Mouse (Mus musculus) stomach, embryonic 14.5 days (tissue): ENCODE results near the gene Cenpe. TPM values are rescaled to one million over a fixed set of nuclear protein-coding genes. Genes with fewer than 3 reads are reported as not detected.
A peak's percentile ranks its signal among the peaks of the same experiment; 100 is the strongest.

Source experiments
- ATAC-seq: fragments of 200-750 bp; cut with Nextera tagmentation; 2 replicates; pipeline ENCODE4 v1.8.0; 2017; ENCODE audit warnings: low read depth, moderate TSS enrichment; ENCODE audit not compliant: insufficient number of reproducible peaks, insufficient read depth, low FRiP score
- H3K27ac ChIP-seq: fragments of 300-500 bp; sonication (generic); 2 replicates; pipeline ENCODE4 v1.5.1; 2014; ENCODE audit warnings: mild to moderate bottlenecking, low read length, moderate library complexity, mixed read lengths
- H3K27me3 ChIP-seq: fragments of 300-500 bp; sonication (generic); 2 replicates; pipeline ENCODE4 v1.6.1; 2014; ENCODE audit warnings: low read length, control low read depth, mixed read lengths; ENCODE audit not compliant: control insufficient read depth, insufficient read depth
- H3K36me3 ChIP-seq: fragments of 300-500 bp; sonication (generic); 2 replicates; pipeline ENCODE4 v1.6.1; 2014; ENCODE audit warnings: mild to moderate bottlenecking, control low read depth, low read length, moderate library complexity, mixed read lengths; ENCODE audit not compliant: control insufficient read depth, insufficient read depth
- H3K4me1 ChIP-seq: fragments of 300-500 bp; sonication (generic); 2 replicates; pipeline ENCODE4 v1.6.1; 2014; ENCODE audit warnings: low read length, control low read depth, mixed read lengths; ENCODE audit not compliant: control insufficient read depth, insufficient read depth
- H3K4me2 ChIP-seq: fragments of 300-500 bp; sonication (generic); replicated peaks from 2 replicates; pipeline ENCODE4 v1.6.1; 2014; ENCODE audit warnings: low read depth, low read length, control low read depth
- H3K4me3 ChIP-seq: fragments of 300-500 bp; sonication (generic); 2 replicates; pipeline ENCODE4 v1.5.1; 2014; ENCODE audit warnings: low read depth, low read length, control low read depth
- H3K9ac ChIP-seq: fragments of 300-500 bp; sonication (generic); replicated peaks from 2 replicates; pipeline ENCODE4 v1.6.1; 2014; ENCODE audit warnings: low read depth, mild to moderate bottlenecking, control low read depth, low read length, moderate library complexity, mixed read lengths
- H3K9me3 ChIP-seq: fragments of 300-500 bp; sonication (generic); 2 replicates; pipeline ENCODE4 v1.6.1; 2016; ENCODE audit warnings: low read depth, low read length, control low read depth; ENCODE audit not compliant: control insufficient read depth
- WGBS: fragments of 180-500 bp; shearing (Covaris S2); extraction: QIAGEN DNeasy Blood & Tissue Kit; methylation state at CpG from one replicate; pipeline ENCODE4 v1.1.7; 2014; 5-methylcytosine and 5-hydroxymethylcytosine counted together
- polyA plus RNA-seq: library from polyadenylated mRNA; unstranded; fragments of >200 nt; fragmentation: Nextera tagmentation; extraction: Ambion mirVana; gene quantifications from 2 replicates; pipeline ENCODE4 v1.2.1, GENCODE M21; 2014

Cenpe gene
- polyA plus RNA-seq, 1 experiment from 2014 or later, result 33.1 TPM

DNA sequence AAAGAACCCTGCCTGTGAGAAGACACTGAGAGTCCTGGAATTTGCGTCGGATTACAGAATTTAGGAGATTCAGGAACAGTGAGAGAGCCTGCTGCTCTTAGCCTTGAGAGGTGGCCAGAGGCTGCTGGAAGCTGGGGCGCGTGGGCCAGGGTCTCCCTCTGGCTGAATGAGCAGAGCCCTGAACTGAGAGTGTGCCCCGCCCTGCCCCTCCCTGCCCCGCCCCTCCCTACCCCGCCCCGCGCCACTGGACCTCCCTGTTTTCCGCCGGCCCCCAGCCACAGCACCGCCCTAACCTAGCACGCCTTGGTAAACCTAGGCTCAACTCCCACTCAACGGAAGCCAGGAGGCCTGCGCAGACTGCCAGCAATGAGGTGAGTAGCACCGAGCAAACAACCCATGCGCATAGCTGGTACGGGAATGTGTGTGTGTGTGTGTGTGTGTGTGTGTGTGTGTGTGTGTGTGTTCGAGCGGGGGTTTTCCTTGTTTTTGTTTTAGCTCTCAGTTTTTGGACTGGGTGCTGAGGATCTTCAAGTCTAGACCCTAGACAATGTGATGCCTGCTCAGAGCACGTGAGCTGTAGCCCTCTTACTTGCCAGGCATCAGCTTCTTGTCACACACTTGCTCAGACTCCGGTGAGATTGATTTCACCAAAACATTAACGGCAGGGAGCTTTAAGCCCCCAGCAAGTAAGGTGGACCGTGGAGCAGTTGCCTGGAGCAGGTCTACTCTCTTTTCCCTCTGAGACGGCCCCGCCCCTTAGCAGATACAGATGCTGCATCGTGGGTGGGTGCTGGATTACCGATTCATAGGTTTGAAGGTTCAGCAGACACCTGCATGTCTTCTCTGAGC, 95.3 kb downstream of the Cenpe start, which contains the start of gene Slc9b2:
Slc9b2 (plus strand) TSS at position 290 of the 849 bp plus-strand sequence.
- ATAC-seq, result peak; percentile 91
- 7% methylated on average over 25 of the region's 28 CpGs for WGBS
- H3K27me3 ChIP-seq, result no peaks in the 10 kb centered on the region
- H3K4me2 ChIP-seq, result peak within 1 kb of the TSS; percentile 66
- H3K9me3 ChIP-seq, result no peaks in the 10 kb centered on the region
- no peaks in the 10 kb centered on the region for H3K4me1 ChIP-seq
- no peak within 1 kb of the TSS for H3K27ac ChIP-seq
- H3K9ac ChIP-seq, result no peak within 1 kb of the TSS
- H3K4me3 ChIP-seq, result peak within 1 kb of the TSS; percentile 25
- no peaks in the 10 kb centered on the region for H3K36me3 ChIP-seq

DNA sequence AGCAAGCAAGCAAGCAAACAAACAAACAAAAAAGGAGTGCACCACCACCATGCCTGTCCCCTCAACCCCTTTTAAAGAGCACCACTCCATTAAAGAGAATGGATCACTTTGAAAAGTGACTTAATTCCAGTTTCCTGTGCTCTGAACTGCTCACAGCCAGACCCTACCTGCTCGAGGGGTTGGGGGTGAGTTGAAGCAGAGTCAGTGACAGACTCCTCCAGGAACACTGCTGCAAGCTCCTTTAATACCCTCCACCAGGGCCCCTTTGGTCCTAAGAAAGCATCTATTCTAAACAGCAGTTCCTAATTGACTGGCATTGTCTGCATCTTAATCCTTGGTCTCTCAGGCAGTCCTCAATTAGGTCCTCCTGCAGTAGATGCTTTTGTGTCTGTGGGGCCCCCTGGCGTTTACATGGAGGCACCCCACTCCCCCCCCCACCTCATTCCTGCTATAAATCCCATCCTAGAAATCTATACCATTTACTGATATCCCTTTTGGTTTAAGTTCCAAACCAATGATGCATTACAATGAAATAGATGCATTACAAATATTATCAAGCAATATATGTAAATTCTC, 100.7 kb downstream of the Cenpe start:
- 49% methylated on average over 2 of the region's 2 CpGs for WGBS
- Histone ChIP-seq H3K4me3 (no peak overlapping the region), H3K27ac (no peak overlapping the region), H3K36me3 (no peaks in the 10 kb centered on the region), H3K27me3 (no peaks in the 10 kb centered on the region), H3K4me1 (no peaks in the 10 kb centered on the region), H3K9me3 (no peaks in the 10 kb centered on the region; the same call in 1 of the 2 replicates), H3K4me2 (no peak overlapping the region), H3K9ac (no peak overlapping the region)
- no peak for ATAC-seq

DNA sequence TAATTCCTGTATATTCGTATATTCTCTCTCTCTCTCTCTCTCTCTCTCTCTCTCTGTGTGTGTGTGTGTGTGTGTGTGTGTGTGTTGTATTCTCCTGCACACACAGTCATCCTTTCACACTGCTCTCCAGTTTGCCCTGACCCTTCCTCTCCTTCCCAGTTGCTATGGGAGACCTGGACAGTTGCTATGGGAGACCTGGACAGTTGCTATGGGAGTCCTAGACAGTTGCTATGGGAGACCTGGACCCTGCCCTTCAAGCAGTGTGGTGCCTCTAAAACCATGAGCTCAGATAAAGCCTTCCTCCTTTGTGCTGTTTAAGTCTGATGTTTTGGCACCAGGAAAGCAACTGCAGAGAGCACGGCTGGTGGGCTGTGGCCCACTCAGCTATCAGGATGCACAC, 101.4 kb downstream of the Cenpe start:
- H3K9ac ChIP-seq, result no peak overlapping the region
- 79% methylated on average over 2 of the region's 2 CpGs for WGBS
- no peaks in the 10 kb centered on the region; the same call in 1 of the 2 replicates for H3K9me3 ChIP-seq

DNA sequence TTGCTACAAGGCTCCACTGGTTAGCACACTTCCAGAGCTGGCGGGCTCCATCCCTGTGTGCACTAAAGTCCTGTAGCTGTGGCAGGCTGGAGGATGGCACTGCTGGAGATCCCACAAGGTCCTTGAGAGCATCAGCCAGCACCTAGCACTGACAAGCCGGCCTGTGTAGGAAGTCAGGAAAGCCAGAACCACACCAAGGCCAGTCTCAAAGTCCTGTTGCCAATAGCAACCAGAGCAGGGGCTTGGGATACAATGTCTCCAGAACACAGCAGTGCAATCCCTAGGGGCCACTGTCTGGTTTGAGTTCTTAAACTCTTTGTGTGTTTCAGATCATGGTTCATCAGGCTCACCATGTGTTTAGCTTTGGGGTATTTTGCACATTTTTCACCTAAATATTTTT, 102.5 kb downstream of the Cenpe start:
- no peak overlapping the region for H3K4me3 ChIP-seq
- 54% methylated on average over 2 of the region's 2 CpGs for WGBS
- no peaks in the 10 kb centered on the region for H3K27me3 ChIP-seq
- H3K27ac ChIP-seq, result no peak overlapping the region
- H3K9ac ChIP-seq, result no peak overlapping the region
- H3K36me3 ChIP-seq, result no peaks in the 10 kb centered on the region
- no peaks in the 10 kb centered on the region; the same call in 1 of the 2 replicates for H3K9me3 ChIP-seq
- no peak overlapping the region for H3K4me2 ChIP-seq
- ATAC-seq, result no peak
- no peaks in the 10 kb centered on the region for H3K4me1 ChIP-seq

More for the DNA sequence above, 101.4 kb downstream of the Cenpe start:
- Histone ChIP-seq H3K27ac (no peak overlapping the region), H3K4me3 (no peak overlapping the region), H3K27me3 (no peaks in the 10 kb centered on the region), H3K4me2 (no peak overlapping the region), H3K36me3 (no peaks in the 10 kb centered on the region), H3K4me1 (no peaks in the 10 kb centered on the region)
- ATAC-seq, result no peak

DNA sequence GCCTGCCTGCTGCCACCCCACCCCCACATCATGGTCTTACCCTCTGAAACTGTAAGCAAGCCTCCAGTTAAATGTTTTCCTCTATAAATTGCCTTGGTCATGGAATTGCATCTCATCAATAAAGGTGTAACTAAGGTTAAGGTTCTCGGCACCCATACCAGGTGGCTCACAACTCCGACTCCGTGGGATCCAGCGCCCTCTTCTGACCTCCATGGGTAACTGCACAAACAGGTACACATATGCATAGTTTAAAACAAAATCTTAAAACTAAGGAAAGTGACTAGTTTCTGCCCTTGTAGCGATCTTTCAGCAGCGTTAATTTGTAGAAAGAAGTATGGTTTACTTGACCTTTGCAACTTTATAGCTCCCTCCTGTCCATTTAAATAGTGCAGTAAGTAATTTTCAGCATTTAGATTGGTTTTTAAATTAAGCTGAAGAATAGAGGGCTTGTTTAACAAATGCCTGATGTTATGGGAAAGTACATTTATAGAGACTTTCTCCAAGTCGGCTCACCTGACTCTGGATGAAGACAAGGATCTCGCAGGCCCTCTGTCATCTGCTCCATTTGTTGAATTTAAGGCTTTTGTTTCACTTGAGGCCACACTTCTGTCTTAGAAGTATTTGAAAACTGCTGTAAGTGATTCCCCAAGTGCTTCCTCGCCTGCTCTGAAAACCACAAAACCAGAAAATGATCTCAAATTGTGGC, 103.5 kb downstream of the Cenpe start:
- Histone ChIP-seq H3K4me2 (no peak overlapping the region), H3K4me1 (no peaks in the 10 kb centered on the region), H3K4me3 (no peak overlapping the region), H3K9ac (no peak overlapping the region), H3K36me3 (no peaks in the 10 kb centered on the region), H3K9me3 (no peaks in the 10 kb centered on the region; the same call in 1 of the 2 replicates), H3K27ac (no peak overlapping the region), H3K27me3 (no peaks in the 10 kb centered on the region)
- WGBS, result 86% methylated on average over 9 of the region's 9 CpGs
- ATAC-seq, result no peak

DNA sequence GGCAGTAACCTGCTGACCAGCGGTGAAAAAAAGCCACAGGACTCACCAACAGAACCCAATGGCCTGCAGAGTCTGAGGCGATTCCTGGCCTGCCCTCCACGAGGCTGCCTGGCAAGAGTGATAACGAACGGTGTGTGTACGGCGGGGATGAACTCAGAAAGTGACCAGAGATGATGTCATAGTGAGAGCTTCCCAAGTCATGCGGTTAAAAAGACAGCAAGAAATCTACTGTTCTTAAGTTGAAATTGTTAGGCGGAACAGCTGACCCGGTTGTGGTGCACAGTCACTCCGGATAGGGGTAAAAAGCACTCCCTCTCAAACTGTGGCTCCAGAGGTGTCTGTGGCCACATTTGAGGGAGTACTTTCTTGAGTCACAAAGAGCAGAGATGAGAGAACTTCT, 106.0 kb downstream of the Cenpe start:
- Histone ChIP-seq H3K4me1 (no peaks in the 10 kb centered on the region), H3K27me3 (no peaks in the 10 kb centered on the region), H3K4me2 (no peak overlapping the region), H3K9ac (no peak overlapping the region), H3K4me3 (no peak overlapping the region), H3K9me3 (no peaks in the 10 kb centered on the region; the same call in 1 of the 2 replicates), H3K27ac (no peak overlapping the region), H3K36me3 (no peaks in the 10 kb centered on the region)
- no peak for ATAC-seq
- WGBS, result 83% methylated on average over 11 of the region's 11 CpGs

Other genes starting within 250 kb of the Cenpe start
- 5.8 and 6.3 TPM in 2 replicates for gene Bdh2, start 68.7 kb downstream of the Cenpe start, polyA plus RNA-seq
- 2.5 and 3.8 TPM in 2 replicates for gene Slc9b2, start 95.2 kb downstream of the Cenpe start, polyA plus RNA-seq
- 0.93 TPM in 1 of 2 replicates, not detected in the other for gene Slc9b1, start 135.5 kb downstream of the Cenpe start, polyA plus RNA-seq
- 57.6 and 61.9 TPM in 2 replicates for gene Cisd2, start 211.4 kb downstream of the Cenpe start, polyA plus RNA-seq
- 519 and 542 TPM in 2 replicates for gene Ube2d3, start 225.6 kb downstream of the Cenpe start, polyA plus RNA-seq